Mouse (Mus musculus) kidney, embryonic 14.5 days (tissue): Measurements from ENCODE around the gene Gm10073. TPM values are rescaled to one million over a fixed set of nuclear protein-coding genes. Genes with fewer than 3 reads are reported as not detected.
A peak's percentile ranks its signal among the peaks of the same experiment; 100 is the strongest.
"Not testable (repeated sequence)": the region's sequence is repeated elsewhere in the genome, so short reads cannot be mapped to it uniquely, and the experiment has no call there.

Source experiments
- ATAC-seq: fragments of 200-750 bp; cut with Nextera tagmentation; 2 replicates; pipeline ENCODE4 v1.8.0; 2017; ENCODE audit warnings: moderate number of reproducible peaks, mild to moderate bottlenecking, moderate TSS enrichment, moderate library complexity; ENCODE audit not compliant: low FRiP score, low TSS enrichment
- H3K27ac ChIP-seq: fragments of 300-500 bp; sonication (generic); 2 replicates; pipeline ENCODE4 v1.5.1; 2014; ENCODE audit warnings: low read depth, mild to moderate bottlenecking, low read length, moderate library complexity, mixed read lengths
- H3K27me3 ChIP-seq: fragments of 300-500 bp; sonication (generic); 2 replicates; pipeline ENCODE4 v1.6.1; 2014; ENCODE audit warnings: mild to moderate bottlenecking, low read length; ENCODE audit not compliant: control insufficient read depth, insufficient read depth
- H3K36me3 ChIP-seq: fragments of 300-500 bp; sonication (generic); 2 replicates; pipeline ENCODE4 v1.6.1; 2014; ENCODE audit warnings: low read length, mixed read lengths; ENCODE audit not compliant: control insufficient read depth, insufficient read depth
- H3K4me1 ChIP-seq: fragments of 300-500 bp; sonication (generic); 2 replicates; pipeline ENCODE4 v1.6.1; 2014; ENCODE audit warnings: low read length, mixed read lengths; ENCODE audit not compliant: control insufficient read depth, insufficient read depth
- H3K4me2 ChIP-seq: fragments of 300-500 bp; sonication (generic); replicated peaks from 2 replicates; pipeline ENCODE4 v1.6.1; 2014; ENCODE audit warnings: low read depth, mild to moderate bottlenecking, low read length
- H3K4me3 ChIP-seq: fragments of 300-500 bp; sonication (generic); 2 replicates; pipeline ENCODE4 v1.5.1; 2014; ENCODE audit warnings: mild to moderate bottlenecking, low read length
- H3K9ac ChIP-seq: fragments of 300-500 bp; sonication (generic); 2 replicates; pipeline ENCODE4 v1.6.1; 2014; ENCODE audit warnings: low read depth, mild to moderate bottlenecking, low read length, moderate library complexity
- H3K9me3 ChIP-seq: fragments of 300-500 bp; sonication (generic); 2 replicates; pipeline ENCODE4 v1.6.1; 2016; ENCODE audit warnings: low read length; ENCODE audit not compliant: control insufficient read depth
- WGBS: fragments of 180-500 bp; shearing (Covaris S2); extraction: QIAGEN DNeasy Blood & Tissue Kit; methylation state at CpG from one replicate; pipeline ENCODE4 v1.1.7; 2014; 5-methylcytosine and 5-hydroxymethylcytosine counted together
- polyA plus RNA-seq: library from polyadenylated mRNA; unstranded; fragments of >200 nt; fragmentation: Nextera tagmentation; extraction: Ambion mirVana; gene quantifications from 2 replicates; pipeline ENCODE4 v1.2.1, GENCODE M21; 2014

Gene Gm10073
- polyA plus RNA-seq, 1 experiment from 2014 or later, result 11.6 TPM

DNA sequence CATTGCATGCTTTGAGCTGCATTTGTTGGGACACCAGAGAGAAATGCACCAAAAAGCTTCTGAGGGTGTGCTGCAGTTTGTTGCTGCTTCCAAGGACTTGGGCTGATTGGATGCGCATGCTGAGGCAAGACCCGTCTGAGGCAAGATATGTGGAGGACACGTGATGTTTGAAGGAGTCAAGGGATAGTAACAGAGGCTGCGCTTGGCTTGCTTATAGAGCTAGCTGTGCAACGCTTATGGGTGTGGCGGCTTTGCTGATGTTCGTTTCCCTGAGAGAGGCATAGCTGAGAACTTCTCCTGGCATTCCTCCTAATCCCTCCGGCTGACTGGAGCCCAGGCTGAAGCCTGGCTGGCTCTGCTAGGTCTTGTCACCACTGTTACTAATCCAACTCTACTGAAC, 13.6 kb upstream of the Gm10073 start:
- Histone ChIP-seq H3K9me3 (no peaks in the 10 kb centered on the region), H3K9ac (no peak overlapping the region), H3K4me2 (no peak overlapping the region), H3K4me1 (no peaks in the 10 kb centered on the region), H3K27me3 (no peaks in the 10 kb centered on the region), H3K27ac (no peak overlapping the region), H3K36me3 (no peaks in the 10 kb centered on the region), H3K4me3 (no peak overlapping the region)
- 92% methylated on average over 8 of the region's 8 CpGs for WGBS
- no peak for ATAC-seq

DNA sequence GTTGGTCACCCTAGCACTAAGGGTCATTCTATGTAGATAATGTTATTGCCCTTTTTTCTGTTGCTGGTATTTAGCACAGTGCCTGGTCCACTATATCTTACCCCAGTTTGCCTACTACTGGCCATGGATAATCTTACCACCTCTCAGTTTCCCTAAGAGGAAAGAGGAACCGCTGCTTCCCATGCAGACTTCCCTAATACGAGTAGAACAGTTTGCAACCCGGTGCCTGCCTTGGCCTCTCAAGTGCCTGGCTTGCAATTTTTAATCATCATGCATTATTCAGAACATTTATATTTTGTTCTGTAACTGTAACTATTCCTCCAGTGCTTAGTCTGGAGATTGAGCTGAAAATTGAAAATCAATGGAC, 12.4 kb upstream of the Gm10073 start:
- H3K4me2 ChIP-seq, result no peak overlapping the region

DNA sequence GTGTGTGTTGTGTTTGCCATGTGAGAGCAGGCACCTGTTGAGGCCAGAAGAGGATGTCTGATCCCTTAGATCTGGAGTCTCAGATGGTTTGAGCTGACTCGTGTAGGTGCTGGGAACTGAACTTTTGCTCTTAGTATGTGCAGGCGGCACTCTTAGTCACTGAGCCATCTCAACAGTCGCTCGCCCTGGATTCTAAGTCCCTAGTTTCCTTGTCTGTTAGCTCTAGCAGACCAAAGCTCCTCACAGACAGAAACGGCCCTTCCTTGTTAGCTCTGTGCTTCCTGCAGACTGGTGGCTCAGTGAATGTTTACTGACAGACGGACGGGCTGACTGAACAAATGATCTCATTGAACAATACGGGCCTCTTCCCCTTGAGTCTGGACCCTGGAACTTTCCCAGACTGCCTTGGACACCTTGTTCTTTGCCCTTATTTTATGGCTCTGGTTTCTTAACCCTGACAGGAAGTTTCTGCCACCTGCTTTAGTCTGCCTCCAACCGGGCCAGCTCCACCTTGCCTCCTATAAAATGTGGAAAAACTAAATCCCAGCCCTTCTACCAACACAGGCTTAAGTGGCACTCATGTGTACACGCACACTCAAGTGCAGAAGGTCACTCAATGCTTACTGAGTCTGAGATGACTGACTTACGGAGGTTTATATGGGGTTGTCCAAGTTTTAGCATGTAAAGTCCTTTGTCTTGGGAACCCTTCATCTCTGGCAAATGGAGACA, 11.8 kb upstream of the Gm10073 start:
- H3K4me1 ChIP-seq, result no peaks in the 10 kb centered on the region
- H3K4me3 ChIP-seq, result no peak overlapping the region
- H3K36me3 ChIP-seq, result no peaks in the 10 kb centered on the region
- H3K4me2 ChIP-seq, result no peak overlapping the region
- H3K9me3 ChIP-seq, result no peaks in the 10 kb centered on the region
- H3K27ac ChIP-seq, result no peak overlapping the region
- H3K27me3 ChIP-seq, result no peaks in the 10 kb centered on the region
- no peak for ATAC-seq
- no peak overlapping the region for H3K9ac ChIP-seq
- 69% methylated on average over 11 of the region's 11 CpGs for WGBS

More for the DNA sequence above, 12.4 kb upstream of the Gm10073 start:
- no peaks in the 10 kb centered on the region for H3K4me1 ChIP-seq
- no peaks in the 10 kb centered on the region for H3K36me3 ChIP-seq
- no peaks in the 10 kb centered on the region for H3K9me3 ChIP-seq
- ATAC-seq, result no peak
- H3K27ac ChIP-seq, result no peak overlapping the region
- no peaks in the 10 kb centered on the region for H3K27me3 ChIP-seq
- WGBS, result 100% methylated on average over 3 of the region's 3 CpGs
- no peak overlapping the region for H3K9ac ChIP-seq
- no peak overlapping the region for H3K4me3 ChIP-seq

DNA sequence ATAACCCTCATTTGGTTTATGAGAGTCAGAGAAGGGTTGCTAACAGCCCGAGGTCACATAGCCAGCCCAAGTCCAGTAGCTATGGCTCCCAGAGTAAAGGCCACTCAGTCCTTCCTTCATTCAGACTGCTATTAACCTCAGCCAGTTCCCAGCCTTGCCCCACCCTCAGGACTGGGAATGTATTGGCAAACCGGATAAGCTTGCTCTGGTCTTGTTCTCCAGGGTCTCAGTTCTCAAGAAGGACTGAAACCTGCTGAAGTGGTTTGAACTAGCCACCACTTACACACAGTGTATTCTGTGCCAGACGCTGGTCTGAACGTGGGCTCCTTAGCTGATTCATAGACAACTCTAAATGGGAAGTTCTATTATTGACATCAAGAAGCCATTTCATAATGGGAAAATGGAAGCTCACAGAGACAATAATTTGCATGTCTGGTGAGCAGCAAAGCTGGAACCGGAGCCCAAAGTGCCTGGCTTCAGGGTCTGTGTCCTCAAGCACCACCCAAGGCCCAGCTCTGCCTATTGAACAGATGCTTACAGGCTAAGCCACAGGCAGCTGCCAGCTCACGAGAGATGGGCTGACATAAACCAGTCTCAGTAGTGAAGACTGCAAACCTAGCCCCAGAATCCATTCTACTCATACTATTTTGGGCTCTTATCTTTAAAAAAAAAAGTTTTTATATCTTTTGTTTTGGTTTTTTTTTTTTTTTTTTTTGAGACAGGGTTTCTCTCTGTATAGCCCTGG, 8.3 kb upstream of the Gm10073 start:
- no peak for ATAC-seq
- WGBS, result 70% methylated on average over 6 of the region's 6 CpGs

DNA sequence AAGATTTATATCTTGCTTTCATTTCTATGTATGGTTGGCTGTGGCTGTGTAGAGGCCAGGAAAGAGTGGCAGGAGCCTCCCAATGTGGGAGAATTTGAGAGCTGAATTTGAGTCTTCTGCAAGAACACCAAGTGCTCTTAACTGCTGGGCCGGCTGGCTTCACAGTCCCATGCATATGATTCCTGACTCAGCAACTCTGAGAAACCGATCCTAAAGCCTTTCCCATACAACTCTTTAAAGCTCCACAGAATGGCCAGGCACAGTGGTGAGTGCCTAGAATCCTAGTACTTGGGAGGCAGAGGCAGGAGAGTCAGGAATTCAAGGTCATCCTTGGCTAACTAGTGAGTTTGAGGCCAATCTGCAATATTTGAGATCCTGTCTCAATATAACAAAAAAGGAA, 6.2 kb upstream of the Gm10073 start:
- 0 out of 2 replicates have a peak, but pooled peaks cover 2% of the 10 kb centered on the region for H3K4me1 ChIP-seq
- H3K4me3 ChIP-seq, result no peak overlapping the region
- no peaks in the 10 kb centered on the region for H3K9me3 ChIP-seq
- no peak overlapping the region for H3K9ac ChIP-seq
- no peak overlapping the region for H3K27ac ChIP-seq
- 70% methylated on average over 2 of the region's 2 CpGs for WGBS
- H3K27me3 ChIP-seq, result no peaks in the 10 kb centered on the region
- H3K4me2 ChIP-seq, result no peak overlapping the region
- no peaks in the 10 kb centered on the region for H3K36me3 ChIP-seq
- ATAC-seq, result no peak

More for the DNA sequence above, 8.3 kb upstream of the Gm10073 start:
- Histone ChIP-seq H3K4me2 (no peak overlapping the region), H3K9me3 (no peaks in the 10 kb centered on the region), H3K4me1 (0 out of 2 replicates have a peak, but pooled peaks cover 2% of the 10 kb centered on the region), H3K27me3 (no peaks in the 10 kb centered on the region), H3K27ac (no peak overlapping the region), H3K4me3 (no peak overlapping the region), H3K36me3 (no peaks in the 10 kb centered on the region), H3K9ac (no peak overlapping the region)

DNA sequence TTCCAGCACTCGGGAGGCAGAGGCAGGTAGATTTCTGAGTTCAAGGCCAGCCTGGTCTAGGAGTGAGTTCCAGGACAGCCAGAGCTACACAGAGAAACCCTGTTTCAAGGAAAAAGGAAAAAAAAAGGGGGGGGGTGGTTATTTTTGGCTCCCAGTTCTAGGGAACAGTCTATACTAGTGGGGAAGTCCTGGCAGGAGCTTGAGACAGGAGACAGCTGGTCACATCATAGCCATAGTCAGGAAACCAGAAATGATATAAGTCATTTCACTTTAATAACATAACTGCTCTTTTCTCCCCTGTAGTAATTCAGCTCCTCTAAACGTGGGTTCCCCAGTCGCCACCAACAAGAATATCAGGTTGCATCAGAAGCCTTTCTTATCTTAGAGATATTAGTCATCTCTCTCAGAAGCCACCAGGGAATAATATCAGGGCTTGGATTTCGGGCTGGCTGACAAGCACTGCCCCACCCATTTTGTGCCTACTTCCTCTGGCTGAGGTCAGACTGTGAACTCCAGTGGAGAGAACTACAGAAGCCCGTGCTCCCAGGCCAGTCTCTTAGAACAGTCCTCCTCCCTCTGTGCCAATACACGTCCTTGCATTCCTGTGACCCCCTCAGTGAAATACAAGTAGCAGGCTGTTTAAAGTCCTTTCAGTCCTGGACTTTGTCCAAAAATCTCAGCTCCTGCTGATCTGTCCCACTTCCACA, 3.7 kb upstream of the Gm10073 start:
- 26% methylated on average over 6 of the region's 6 CpGs for WGBS
- Histone ChIP-seq H3K4me1 (0 out of 2 replicates have a peak, but pooled peaks cover 2% of the 10 kb centered on the region), H3K27me3 (no peaks in the 10 kb centered on the region), H3K4me2 (no peak overlapping the region), H3K9me3 (no peaks in the 10 kb centered on the region), H3K4me3 (no peak overlapping the region), H3K36me3 (no peaks in the 10 kb centered on the region), H3K9ac (no peak overlapping the region), H3K27ac (no peak overlapping the region)
- ATAC-seq, result 0 out of 2 replicates have a peak, but pooled peaks have one; percentile 55

DNA sequence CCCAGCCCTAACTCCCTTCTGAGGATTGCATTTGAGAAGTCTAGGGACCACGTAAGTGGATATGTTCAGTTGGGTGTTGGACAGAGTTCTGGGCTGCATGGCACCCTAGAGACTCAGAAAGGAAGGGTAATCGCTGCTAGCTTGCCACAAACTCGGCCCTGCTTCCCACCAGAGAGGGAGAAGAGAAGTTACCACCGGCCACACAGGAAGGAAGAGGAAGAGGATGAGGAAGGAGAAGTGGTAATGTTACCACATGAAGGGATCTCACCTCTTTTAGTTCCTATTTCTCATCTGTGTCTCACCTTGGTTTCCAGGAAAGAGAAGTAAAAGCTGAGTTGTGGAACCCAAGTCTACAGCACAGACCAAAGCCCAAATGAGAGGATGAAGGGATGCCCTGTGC, 1.0 kb upstream of the Gm10073 start:
- ATAC-seq, result no peak

DNA sequence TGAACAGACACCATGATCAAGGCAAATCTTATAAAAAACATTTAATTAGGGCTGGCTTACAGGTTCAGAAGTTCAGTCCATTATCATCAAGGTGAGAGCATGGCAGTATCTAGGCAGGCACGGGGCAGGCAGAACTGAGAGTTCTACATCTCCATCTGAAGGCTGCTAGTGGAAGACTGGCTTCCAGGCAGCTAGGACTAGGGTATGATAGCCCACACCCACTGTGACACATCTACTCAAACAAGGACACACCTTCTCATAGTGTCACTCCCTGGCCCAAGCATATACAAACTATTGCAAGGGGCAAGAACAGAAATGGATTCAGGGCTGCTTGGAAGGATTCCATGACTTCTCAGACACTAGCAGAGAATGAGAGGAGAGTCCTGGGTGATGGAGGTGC, 1.1 kb downstream of the Gm10073 start:
- H3K27me3 ChIP-seq, H3K36me3 ChIP-seq, ATAC-seq, H3K9me3 ChIP-seq, H3K4me3 ChIP-seq, H3K9ac ChIP-seq, H3K4me1 ChIP-seq, H3K27ac ChIP-seq, H3K4me2 ChIP-seq: not testable (repeated sequence)
- 75% methylated on average over 1 of the region's 1 CpGs for WGBS

More for the DNA sequence above, 1.0 kb upstream of the Gm10073 start:
- no peaks in the 10 kb centered on the region for H3K9me3 ChIP-seq
- no peaks in the 10 kb centered on the region for H3K27me3 ChIP-seq
- no peak overlapping the region for H3K4me2 ChIP-seq
- H3K36me3 ChIP-seq, result no peaks in the 10 kb centered on the region
- H3K9ac ChIP-seq, result no peak overlapping the region
- H3K4me1 ChIP-seq, result 0 out of 2 replicates have a peak, but pooled peaks cover 2% of the 10 kb centered on the region
- no peak overlapping the region for H3K27ac ChIP-seq
- H3K4me3 ChIP-seq, result no peak overlapping the region
- WGBS, result 85% methylated on average over 4 of the region's 4 CpGs
